Mouse (Mus musculus) bone marrow macrophage, adult 2 months (primary cell): ENCODE measurements around the gene Chchd3.

ENCODE experiments used
- CTCF ChIP-seq: IDR thresholded peaks from 2 replicates; pipeline ENCODE4 v1.5.1; 2012; ENCODE audit warnings: low read depth, mild to moderate bottlenecking, low read length, moderate library complexity
- POLR2A ChIP-seq: IDR thresholded peaks from 2 replicates; pipeline ENCODE4 v1.6.1; 2012; ENCODE audit warnings: mild to moderate bottlenecking, low read depth, low read length, borderline replicate concordance

- TF ChIP-seq CTCF (no peak), POLR2A (no peak)
Observed at GRCm38 (mm10) chr6:33049705-33050420, 10.2 kb downstream of the Chchd3 start.
